Mouse (Mus musculus) neutrophil, adult 5-6 weeks (primary cell): ENCODE data around the gene Col4a5. TPM values are rescaled to one million over a fixed set of nuclear protein-coding genes. Genes with fewer than 3 reads are reported as not detected.

Source experiments
- total RNA-seq: library from RNA; stranded (forward); fragments of 200-1000 nt; gene quantifications from 2 replicates; pipeline ENCODE4 v1.2.3, GENCODE M21; 2017

Col4a5 gene
- total RNA-seq, 1 experiment from 2014 or later, result not detected

Other genes starting within 250 kb of the Col4a5 start
- not detected in 2 replicates for gene Col4a6, start 1.3 kb upstream of the Col4a5 start, total RNA-seq
- gene Irs4, start 249.9 kb downstream of the Col4a5 start, total RNA-seq, result not detected in 2 replicates